Comparison of ENCODE assay signal across 8 mouse cellular contexts in the genomic region with DNA sequence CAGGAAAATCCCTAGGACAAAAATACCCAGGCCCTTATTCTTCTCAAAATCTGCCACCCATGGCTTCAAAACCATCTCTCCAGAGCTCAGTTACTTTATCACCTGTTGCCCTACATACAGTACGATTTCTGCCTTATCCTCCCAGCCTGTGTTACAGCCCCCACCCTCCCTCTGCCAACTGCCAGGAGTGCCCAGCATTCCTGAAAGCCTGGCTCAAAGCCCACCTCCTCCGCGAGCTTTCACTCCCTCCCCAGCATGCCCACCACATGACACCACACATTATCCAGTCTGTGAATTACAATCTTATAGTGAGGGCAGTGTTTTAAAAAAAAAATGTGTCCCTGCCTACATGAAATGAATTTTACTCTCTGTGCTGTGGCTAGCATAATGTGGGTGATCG.
A peak's percentile ranks its signal among the peaks of the same experiment; 100 is the strongest.
DNase-seq lines count a peak whose midpoint lies in the region; ATAC-seq and TF ChIP-seq lines count a peak whose summit lies in the region.

No protein-coding gene starts in this region.

- H3K4me1 ChIP-seq in kidney, adult 2 months (ENCODE audit: control insufficient read depth, insufficient read depth, low read length): no peaks in the 10 kb centered on the region
- H3K4me1 ChIP-seq in intestine, embryonic 16.5 days (ENCODE audit: control insufficient read depth, insufficient read depth, low read length): no peaks in the 10 kb centered on the region
- peaks cover 4% of the 10 kb centered on the region; the same call in 1 of the 2 replicates for H3K4me1 ChIP-seq in thymus, adult 2 months (replicated peaks; ENCODE audit: control insufficient read depth, insufficient read depth, low read length)

- TF ChIP-seq CTCF in kidney, adult 2 months (conservative IDR thresholded peaks at IDR 0.05; ENCODE audit: insufficient read depth, insufficient read length, low read depth, low read length): no peak
- TF ChIP-seq CTCF in thymus, adult 2 months (IDR thresholded peaks at IDR 0.05; ENCODE audit: borderline replicate concordance, control insufficient read depth, extremely low read depth, insufficient read depth, low read length, poor library complexity): no peak

- peak; percentile 17 for DNase-seq in kidney, postnatal 14 days
- no peak for DNase-seq in kidney, adult 2 months
- DNase-seq in frontal cortex, postnatal 14 days (ENCODE audit: low spot score in 2 of 2): peak; percentile 31 to 37
- DNase-seq in heart, postnatal 36 days: peak; percentile 21 to 51
- DNase-seq in lung, postnatal 4 days: peak; percentile 28 to 72
- no peak for DNase-seq in adrenal gland, postnatal 14 days
- no peak for DNase-seq in thymus, adult 2 months

- no peaks in the 10 kb centered on the region for H3K27me3 ChIP-seq in kidney, adult 2 months (replicated peaks; ENCODE audit: control insufficient read depth, insufficient read depth, low read length)
- H3K27me3 ChIP-seq in intestine, embryonic 16.5 days (replicated peaks; ENCODE audit: control insufficient read depth, insufficient read depth, low read length): no peaks in the 10 kb centered on the region
- H3K27me3 ChIP-seq in thymus, adult 2 months (ENCODE audit: control insufficient read depth, insufficient read depth, low read length): no peaks in the 10 kb centered on the region

- ATAC-seq in intestine, embryonic 16.5 days: no peak

- no peaks in the 10 kb centered on the region for H3K9me3 ChIP-seq in intestine, embryonic 16.5 days (ENCODE audit: control insufficient read depth, low read length)

- intact Hi-C loops in heart, postnatal 36 days (cut with DNase I): no loop called here

- no peak overlapping the region for H3K9ac ChIP-seq in intestine, embryonic 16.5 days (ENCODE audit: low read depth, low read length)

- H3K4me2 ChIP-seq in intestine, embryonic 16.5 days (ENCODE audit: low read depth, low read length): no peak overlapping the region

- TF ChIP-seq POLR2A in kidney, adult 2 months (IDR thresholded peaks at IDR 0.05; ENCODE audit: low read depth, low read length): no peak
- TF ChIP-seq POLR2A in thymus, adult 2 months (IDR thresholded peaks at IDR 0.05; ENCODE audit: control insufficient read depth, extremely low read depth, insufficient read depth, low read length, poor library complexity): no peak

- WGBS in kidney, adult 2 months: 55% methylated on average over 4 of the region's 4 CpGs
- 68% methylated on average over 4 of the region's 4 CpGs for WGBS in intestine, embryonic 16.5 days
- 94% methylated on average over 4 of the region's 4 CpGs for WGBS in thymus, adult 2 months

- H3K36me3 ChIP-seq in kidney, adult 2 months (ENCODE audit: control insufficient read depth, insufficient read depth, low read length): no peaks in the 10 kb centered on the region
- H3K36me3 ChIP-seq in intestine, embryonic 16.5 days (ENCODE audit: control insufficient read depth, insufficient read depth, low read length): no peaks in the 10 kb centered on the region
- no peaks in the 10 kb centered on the region for H3K36me3 ChIP-seq in thymus, adult 2 months (ENCODE audit: control insufficient read depth, insufficient read depth, low read length)

- no peak overlapping the region for H3K4me3 ChIP-seq in kidney, adult 2 months (ENCODE audit: insufficient read depth, low read depth, low read length)
- H3K4me3 ChIP-seq in intestine, embryonic 16.5 days (ENCODE audit: low read length): no peak overlapping the region
- no peak overlapping the region for H3K4me3 ChIP-seq in thymus, adult 2 months (ENCODE audit: control insufficient read depth, insufficient read depth, low read length)

- H3K27ac ChIP-seq in kidney, adult 2 months (ENCODE audit: insufficient read depth, low read depth, low read length): no peak overlapping the region
- H3K27ac ChIP-seq in intestine, embryonic 16.5 days (ENCODE audit: low read length): no peak overlapping the region
- no peak overlapping the region for H3K27ac ChIP-seq in thymus, adult 2 months (ENCODE audit: control insufficient read depth, insufficient read depth, low read length)

Comparison
In these comparisons a context has a peak if more than half of its experiments do, and no peak if none do; other contexts are left out.
1. DNase-seq: peak in kidney, postnatal 14 days (single experiment), frontal cortex, postnatal 14 days (2 of 2), heart, postnatal 36 days (2 of 2) and lung, postnatal 4 days (2 of 2); none in kidney, adult 2 months (single experiment), adrenal gland, postnatal 14 days (single experiment) and thymus, adult 2 months (single experiment).